9 mouse cellular contexts compared by ENCODE assay signal in genomic region chr9:31400441-31400840, GRCm38 (mm10). TPM values are rescaled to one million over a fixed set of nuclear protein-coding genes. Genes with fewer than 3 reads are reported as not detected.
DNase-seq lines count a peak whose midpoint lies in the region; ATAC-seq lines count a peak whose summit lies in the region.
"Had no signal": no experiment of that assay in that cellular context is flagged by ENCODE, and none has a peak within 500 bp of the region (broad histone marks: within the 10 kb centered on the region; RNA-seq: fewer than 3 reads in every experiment).

No protein-coding gene starts in this region.

- 51% methylated on average over 4 of the region's 4 CpGs for WGBS in embryonic facial prominence, embryonic 14.5 days

- H3K9me3 ChIP-seq in embryonic facial prominence, embryonic 14.5 days (ENCODE audit: control insufficient read depth, low read length): no peaks in the 10 kb centered on the region
- H3K9me3 ChIP-seq: limb, embryonic 12.5 days had no signal

- peak; percentile 34 for DNase-seq in cerebellum, adult 11 months
- no peak for DNase-seq in cerebellum, adult 11-12 months
- DNase-seq in 416B (ENCODE audit: low read depth): peak; percentile 66
- peak; percentile 76 for DNase-seq in adrenal gland, postnatal 25 days
- DNase-seq in embryonic facial prominence, embryonic 14.5 days (ENCODE audit: low spot score): peak; percentile 57
- peak; percentile 67 for DNase-seq in kidney, postnatal 14 days
- peak; percentile 84 for DNase-seq in lung, postnatal 10 days
- peak; percentile 61 for DNase-seq in spleen, adult 12 weeks (ENCODE audit: low spot score)

- H3K4me3 ChIP-seq in embryonic facial prominence, embryonic 14.5 days (ENCODE audit: low read depth, low read length): no peak overlapping the region
- H3K4me3 ChIP-seq: limb, embryonic 12.5 days had no signal

- ATAC-seq in embryonic facial prominence, embryonic 14.5 days (ENCODE audit: low read depth): no peak

- no peak overlapping the region for H3K9ac ChIP-seq in embryonic facial prominence, embryonic 14.5 days (ENCODE audit: low read depth, low read length)
- H3K9ac ChIP-seq: limb, embryonic 12.5 days had no signal

- H3K36me3 ChIP-seq in embryonic facial prominence, embryonic 14.5 days (ENCODE audit: control insufficient read depth, insufficient read depth, low read length): peaks cover 92% of the 10 kb centered on the region

- H3K4me1 ChIP-seq in embryonic facial prominence, embryonic 14.5 days (ENCODE audit: control insufficient read depth, insufficient read depth, low read length): no peaks in the 10 kb centered on the region
- H3K4me1 ChIP-seq: limb, embryonic 12.5 days had no signal

- no peak overlapping the region for H3K27ac ChIP-seq in embryonic facial prominence, embryonic 14.5 days (replicated peaks; ENCODE audit: low read depth, low read length)
- H3K27ac ChIP-seq: limb, embryonic 12.5 days had no signal

- H3K4me2 ChIP-seq in embryonic facial prominence, embryonic 14.5 days (ENCODE audit: low read depth, low read length): no peak overlapping the region
- H3K4me2 ChIP-seq: limb, embryonic 12.5 days had no signal

- H3K27me3 ChIP-seq in embryonic facial prominence, embryonic 14.5 days (replicated peaks; ENCODE audit: control insufficient read depth, insufficient read depth, low read length): no peaks in the 10 kb centered on the region
- H3K27me3 ChIP-seq: limb, embryonic 12.5 days had no signal

RNA-seq across cellular contexts. Expression of gene Nfrkb, which starts 14.4 kb away (rescaled TPM):
- 21.7 and 28.8 TPM in 2 replicates for total RNA-seq in adrenal gland, postnatal 25 days (2021)
- 18.3 and 22.6 TPM in 2 replicates for polyA plus RNA-seq in embryonic facial prominence, embryonic 14.5 days (2014; fragmentation: Nextera tagmentation; extraction: Ambion mirVana)
